Mouse (Mus musculus): ENCODE measurements around the gene Fars2.
"Not testable (repeated sequence)": the region's sequence is repeated elsewhere in the genome, so short reads cannot be mapped to it uniquely, and the experiment has no call there.

The Fars2 gene

GRCm38 (mm10) chr13:36297950-36298781, 181.0 kb downstream of the Fars2 start:
- peak; percentile 47 to 56 for DNase-seq

- DNase-seq = no peak
Measured at GRCm38 (mm10) chr13:36298782-36299031, 181.5 kb downstream of the Fars2 start.

- DNase-seq = peak; percentile 57 to 58
Measured at GRCm38 (mm10) chr13:36302770-36303169, 185.6 kb downstream of the Fars2 start.

GRCm38 (mm10) chr13:36305306-36305705, 188.1 kb downstream of the Fars2 start:
- DNase-seq = peak; percentile 20 to 43

GRCm38 (mm10) chr13:36307386-36307785, 190.2 kb downstream of the Fars2 start:
- DNase-seq = no peak

GRCm38 (mm10) chr13:36309160-36309559, 191.9 kb downstream of the Fars2 start:
- no peak for DNase-seq

- no peak for DNase-seq
Measured at GRCm38 (mm10) chr13:36314218-36314617, 197.0 kb downstream of the Fars2 start.

GRCm38 (mm10) chr13:36314860-36315800, 197.9 kb downstream of the Fars2 start:
- DNase-seq = no peak

- DNase-seq = no peak
Measured at GRCm38 (mm10) chr13:36317824-36318223, 200.6 kb downstream of the Fars2 start.

GRCm38 (mm10) chr13:36324624-36325023, 207.4 kb downstream of the Fars2 start:
- DNase-seq = no peak

- no peak for DNase-seq
Measured at GRCm38 (mm10) chr13:36326539-36326938, 209.3 kb downstream of the Fars2 start.

- DNase-seq = no peak
Measured at GRCm38 (mm10) chr13:36329871-36330270, 212.7 kb downstream of the Fars2 start.

- no peak for DNase-seq
Measured at GRCm38 (mm10) chr13:36330542-36330941, 213.3 kb downstream of the Fars2 start.

GRCm38 (mm10) chr13:36334748-36335147, 217.5 kb downstream of the Fars2 start:
- no peak for DNase-seq

- no peak for DNase-seq
Measured at GRCm38 (mm10) chr13:36351529-36351928, 234.3 kb downstream of the Fars2 start.

- no peak for DNase-seq
Measured at GRCm38 (mm10) chr13:36357469-36357868, 240.3 kb downstream of the Fars2 start.

GRCm38 (mm10) chr13:36361419-36361818, 244.2 kb downstream of the Fars2 start:
- DNase-seq = no peak

GRCm38 (mm10) chr13:36365719-36366118, 248.5 kb downstream of the Fars2 start:
- DNase-seq = not testable (repeated sequence)

GRCm38 (mm10) chr13:36366304-36366703, 249.1 kb downstream of the Fars2 start:
- no peak for DNase-seq

- DNase-seq = no peak
Measured at GRCm38 (mm10) chr13:36367712-36368491, 250.7 kb downstream of the Fars2 start.

GRCm38 (mm10) chr13:36368799-36369198, 251.6 kb downstream of the Fars2 start:
- no peak for DNase-seq

- DNase-seq = no peak
Measured at GRCm38 (mm10) chr13:36369400-36369799, 252.2 kb downstream of the Fars2 start.

- no peak for DNase-seq
Measured at GRCm38 (mm10) chr13:36383236-36383635, 266.0 kb downstream of the Fars2 start.
